Mouse (Mus musculus): ENCODE measurements at regions not wholly inside any gene's neighbourhood (a gene's known extent, or its start where the extent isn't known, plus 50 kb on each side); places are given as distances from the start of the nearest gene placed in this dataset.
"Not testable (repeated sequence)": the region's sequence is repeated elsewhere in the genome, so short reads cannot be mapped to it uniquely, and the experiment has no call there.

GRCm38 (mm10) chr8:20151317-20152047 is 211.5 kb downstream of the Gm15319 start:
- H3K36me3 ChIP-seq; H3K27ac ChIP-seq; H3K4me3 ChIP-seq; H3K27me3 ChIP-seq (ENCODE audit: insufficient read depth, poor library complexity, severe bottlenecking); H3K9me3 ChIP-seq; DNase-seq (ENCODE audit: low spot score); H3K4me1 ChIP-seq (replicated peaks): not testable (repeated sequence)
- 93% methylated on average over 9 of the region's 11 CpGs for WGBS

- not testable (repeated sequence) for H3K36me3 ChIP-seq; H3K4me1 ChIP-seq (replicated peaks); H3K4me3 ChIP-seq; H3K27me3 ChIP-seq (ENCODE audit: insufficient read depth, poor library complexity, severe bottlenecking); DNase-seq (ENCODE audit: low spot score); H3K9me3 ChIP-seq; H3K27ac ChIP-seq
- 100% methylated on average over 1 of the region's 1 CpGs for WGBS
These were observed 208.9 kb downstream of the Gm15319 start for GRCm38 (mm10) chr8:20154091-20154490.

Measured in hindbrain, embryonic 10.5 days (tissue).